Mouse (Mus musculus) layer of hippocampus, adult 9-10 months (tissue): ENCODE results near the gene Ubox5.
A peak's percentile ranks its signal among the peaks of the same experiment; 100 is the strongest.

ENCODE experiments used
- DNase-seq: peaks from one replicate; pipeline ENCODE4 v3.0.0; 2022; ENCODE audit warnings: low spot score

Ubox5 gene

GRCm38 (mm10) chr2:130634006-130634738 lies 4.3 kb upstream of the Ubox5 start:
- DNase-seq, result no peak

- no peak for DNase-seq
Measured at GRCm38 (mm10) chr2:130632887-130633675, 3.2 kb upstream of the Ubox5 start.

- no peak for DNase-seq
Measured at GRCm38 (mm10) chr2:130632416-130632815, 2.6 kb upstream of the Ubox5 start.

- no peak for DNase-seq
Measured at GRCm38 (mm10) chr2:130629080-130629838, 579 bp downstream of the Ubox5 start.

GRCm38 (mm10) chr2:130628424-130628823 lies 1.4 kb downstream of the Ubox5 start:
- no peak for DNase-seq

GRCm38 (mm10) chr2:130618972-130619371 lies 10.9 kb downstream of the Ubox5 start:
- no peak for DNase-seq

GRCm38 (mm10) chr2:130613091-130613490 lies 16.7 kb downstream of the Ubox5 start:
- DNase-seq, result no peak

- no peak for DNase-seq
Measured at GRCm38 (mm10) chr2:130602195-130602594, 27.6 kb downstream of the Ubox5 start.

GRCm38 (mm10) chr2:130598399-130598798 lies 31.4 kb downstream of the Ubox5 start:
- no peak for DNase-seq

- DNase-seq, result peak; percentile 55
Measured at GRCm38 (mm10) chr2:130597601-130598010, 32.2 kb downstream of the Ubox5 start.

GRCm38 (mm10) chr2:130595596-130595995 lies 34.2 kb downstream of the Ubox5 start:
- DNase-seq, result no peak

- DNase-seq, result no peak
Measured at GRCm38 (mm10) chr2:130591016-130591415, 38.8 kb downstream of the Ubox5 start.

- no peak for DNase-seq
Measured at GRCm38 (mm10) chr2:130589761-130590160, 40.1 kb downstream of the Ubox5 start.

- DNase-seq, result no peak
Measured at GRCm38 (mm10) chr2:130589157-130589556, 40.7 kb downstream of the Ubox5 start.

- DNase-seq, result no peak
Measured at GRCm38 (mm10) chr2:130588373-130588772, 41.5 kb downstream of the Ubox5 start.

- no peak for DNase-seq
Measured at GRCm38 (mm10) chr2:130586016-130586415, 43.8 kb downstream of the Ubox5 start.

GRCm38 (mm10) chr2:130583902-130584560 lies 45.8 kb downstream of the Ubox5 start:
- DNase-seq, result no peak

- no peak for DNase-seq
Measured at GRCm38 (mm10) chr2:130582552-130582951, 47.3 kb downstream of the Ubox5 start, which contains the start of gene Avp. Avp (minus strand) TSS chr2:130582554.

- DNase-seq, result no peak
Measured at GRCm38 (mm10) chr2:130581201-130581600, 48.6 kb downstream of the Ubox5 start.

- no peak for DNase-seq
Measured at GRCm38 (mm10) chr2:130579791-130580190, 50.0 kb downstream of the Ubox5 start.

GRCm38 (mm10) chr2:130578148-130578547 lies 51.7 kb downstream of the Ubox5 start:
- peak; percentile 67 for DNase-seq

- DNase-seq, result no peak
Measured at GRCm38 (mm10) chr2:130577632-130578031, 52.2 kb downstream of the Ubox5 start.
